Mouse (Mus musculus) heart, adult 11 months (tissue): Measurements from ENCODE around the gene 4930432K21Rik.

Experiments
- DNase-seq: peaks from one replicate; pipeline ENCODE4 v3.0.0; 2022

4930432K21Rik gene

DNA sequence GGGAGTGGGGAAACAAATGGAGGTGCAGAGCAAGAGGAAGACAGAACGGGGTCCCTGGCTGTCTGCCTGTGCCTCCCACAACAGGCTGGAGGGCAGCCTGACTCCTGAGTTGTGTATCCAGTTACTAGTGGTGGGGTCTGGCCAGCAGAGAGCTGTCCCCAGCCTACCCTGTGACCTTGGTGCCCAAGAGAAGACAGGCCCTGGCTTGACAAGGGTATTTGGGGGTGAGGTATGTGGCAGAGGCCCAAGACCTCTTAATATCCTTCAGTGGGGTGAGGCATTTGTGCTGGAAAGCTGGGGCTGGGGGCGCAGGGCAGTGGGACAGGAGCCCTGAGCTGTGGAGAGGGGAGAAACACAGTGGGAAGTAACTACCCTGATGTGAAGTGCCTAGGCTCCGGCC, 63.4 kb downstream of the 4930432K21Rik start:
- DNase-seq, result peak; percentile 95

DNA sequence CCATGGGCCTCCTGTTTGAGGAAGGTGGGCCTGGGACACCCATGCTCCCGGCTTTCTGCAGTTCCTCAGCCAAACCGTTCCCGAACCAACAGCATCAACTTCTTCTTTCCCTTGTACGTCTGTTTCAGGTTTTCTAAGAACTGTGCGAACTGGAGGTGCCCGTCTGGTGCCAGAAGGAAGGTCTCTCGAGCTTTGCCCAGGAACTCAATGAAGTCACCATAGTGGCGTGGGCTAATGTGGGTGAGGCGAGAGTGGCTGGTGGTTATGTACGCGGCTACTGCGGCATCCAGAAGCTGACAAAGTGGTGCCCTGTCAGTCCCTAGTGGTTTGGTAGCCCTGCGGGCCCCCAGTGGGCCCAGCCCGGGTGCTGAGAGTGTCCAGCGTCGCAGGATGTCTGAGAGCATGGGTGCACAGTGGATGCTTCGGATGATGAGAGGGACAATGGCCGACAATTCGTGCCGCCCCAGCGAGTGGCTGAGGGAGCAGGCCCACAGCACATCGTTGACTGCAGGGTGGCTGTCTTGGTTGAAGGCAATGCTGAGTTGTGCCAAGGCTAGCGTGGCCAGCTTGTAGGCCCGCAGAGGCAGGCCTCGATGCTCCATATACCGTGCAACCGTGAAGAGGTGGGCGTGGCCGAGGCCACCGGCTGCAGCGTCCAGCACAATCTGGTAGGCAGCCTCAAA, 64.2 kb downstream of the 4930432K21Rik start:
- peak; percentile 94 for DNase-seq

DNA sequence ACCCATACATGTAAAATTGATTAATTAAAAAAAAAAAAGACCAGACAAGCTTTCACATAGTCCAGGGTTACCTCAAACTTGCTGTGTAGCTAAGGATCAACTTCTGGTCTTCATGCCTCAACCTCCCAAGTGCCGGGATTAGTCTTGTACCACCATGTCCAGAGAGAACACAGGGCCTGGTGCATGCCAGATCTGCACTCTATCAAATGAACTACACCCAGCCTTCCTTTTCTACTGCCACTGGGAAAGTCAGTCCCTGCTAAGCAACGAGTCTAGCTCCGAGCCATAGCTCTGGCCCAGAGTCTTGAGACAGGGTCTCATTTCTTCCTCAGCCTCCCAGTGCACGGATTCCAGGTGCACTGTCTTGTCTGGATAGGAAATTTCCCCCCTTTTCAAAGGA, 65.5 kb downstream of the 4930432K21Rik start:
- peak; percentile 82 for DNase-seq

DNA sequence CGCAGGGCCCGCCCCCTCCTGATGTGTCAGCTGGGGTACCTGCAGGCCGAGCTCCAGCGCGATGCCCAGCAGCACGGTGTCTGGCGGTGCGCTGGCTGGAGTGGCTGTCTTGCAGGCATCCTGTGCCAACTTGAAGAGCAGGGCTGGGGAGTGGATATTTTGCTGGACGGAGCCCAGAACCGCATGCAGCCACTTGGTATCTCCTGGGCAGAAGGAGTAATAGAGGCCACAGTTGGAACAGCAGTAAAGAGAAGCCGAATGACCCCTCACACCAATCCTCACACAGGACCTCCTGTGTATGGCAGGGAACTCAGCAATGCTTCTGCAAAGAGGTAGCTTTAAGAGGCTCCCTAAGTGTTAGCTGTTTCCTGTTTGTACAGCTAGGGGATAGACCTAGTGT, 69.4 kb downstream of the 4930432K21Rik start:
- no peak for DNase-seq

DNA sequence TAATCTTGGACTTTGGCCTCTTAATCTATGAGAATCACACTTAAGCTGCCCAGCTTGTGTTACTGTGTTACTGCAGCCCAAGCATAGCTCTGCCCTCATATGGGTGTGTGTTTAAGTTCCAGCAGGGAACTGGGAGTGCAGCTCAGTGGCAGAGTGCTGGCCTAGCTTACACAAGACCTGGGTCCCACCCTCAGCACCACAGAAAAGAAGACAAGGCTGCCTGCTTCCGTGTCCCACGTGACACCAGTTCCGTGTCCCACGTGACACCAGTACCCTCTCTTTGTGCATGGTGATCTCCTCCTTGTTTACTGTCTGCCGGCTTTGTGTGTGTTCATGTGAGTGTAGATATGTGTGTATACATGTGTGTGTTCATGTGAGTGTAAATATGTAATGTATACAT, 70.3 kb downstream of the 4930432K21Rik start:
- peak; percentile 96 for DNase-seq

DNA sequence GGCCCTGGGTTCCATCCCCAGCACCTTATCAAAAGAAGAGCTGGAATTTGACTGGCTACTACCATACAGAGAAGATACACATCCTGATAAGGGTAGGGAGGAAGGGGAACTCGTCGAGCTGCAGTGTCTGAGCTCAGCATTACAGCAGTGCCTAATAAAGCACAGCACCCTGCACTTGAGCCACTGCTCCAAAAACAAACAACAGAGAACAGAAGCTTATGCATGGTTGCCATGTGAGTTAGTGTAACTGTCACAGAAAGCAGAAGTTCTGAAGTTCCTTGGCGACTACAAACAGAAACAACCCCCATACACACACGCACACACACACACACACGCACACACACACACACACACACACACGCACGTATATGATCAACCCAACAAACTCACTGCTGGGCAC, 72.3 kb downstream of the 4930432K21Rik start:
- peak; percentile 96 for DNase-seq
